Mouse (Mus musculus): ENCODE measurements around the gene Col4a2.

DNA sequence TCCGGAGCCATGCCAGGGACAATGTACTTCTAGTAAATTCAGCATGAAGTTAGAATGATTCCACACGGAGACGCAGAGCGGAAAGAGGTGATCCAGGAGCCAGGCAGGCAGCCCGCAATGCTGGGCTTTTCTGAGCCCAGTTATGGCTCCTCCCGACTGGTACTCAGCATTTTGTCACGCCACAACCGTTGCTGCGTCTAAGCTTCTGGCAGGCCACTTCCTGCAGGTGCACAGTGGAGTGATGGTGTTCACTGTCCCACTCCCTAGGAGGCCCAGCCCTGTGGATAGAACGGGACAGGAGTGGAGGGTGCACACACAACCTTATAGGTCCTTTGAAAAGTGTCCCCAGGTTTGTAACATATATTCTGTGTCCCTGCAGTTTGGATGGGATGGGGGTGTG is 83.0 kb downstream of the Col4a2 start:
- TF ChIP-seq EP300 (optimal IDR thresholded peaks at IDR 0.05), result no peak
- no peak for TF ChIP-seq CTCF (IDR thresholded peaks at IDR 0.05; ENCODE audit: low read depth)
